Mouse (Mus musculus) forelimb bud, embryonic 11.5 days (tissue): ENCODE data around the gene Dync1li1.
A peak's percentile ranks its signal among the peaks of the same experiment; 100 is the strongest.

Experiments
- DNase-seq: peaks from one replicate; pipeline ENCODE4 v3.0.0-alpha.2; 2012; ENCODE audit warnings: low read depth, low spot score

Dync1li1 gene

DNA sequence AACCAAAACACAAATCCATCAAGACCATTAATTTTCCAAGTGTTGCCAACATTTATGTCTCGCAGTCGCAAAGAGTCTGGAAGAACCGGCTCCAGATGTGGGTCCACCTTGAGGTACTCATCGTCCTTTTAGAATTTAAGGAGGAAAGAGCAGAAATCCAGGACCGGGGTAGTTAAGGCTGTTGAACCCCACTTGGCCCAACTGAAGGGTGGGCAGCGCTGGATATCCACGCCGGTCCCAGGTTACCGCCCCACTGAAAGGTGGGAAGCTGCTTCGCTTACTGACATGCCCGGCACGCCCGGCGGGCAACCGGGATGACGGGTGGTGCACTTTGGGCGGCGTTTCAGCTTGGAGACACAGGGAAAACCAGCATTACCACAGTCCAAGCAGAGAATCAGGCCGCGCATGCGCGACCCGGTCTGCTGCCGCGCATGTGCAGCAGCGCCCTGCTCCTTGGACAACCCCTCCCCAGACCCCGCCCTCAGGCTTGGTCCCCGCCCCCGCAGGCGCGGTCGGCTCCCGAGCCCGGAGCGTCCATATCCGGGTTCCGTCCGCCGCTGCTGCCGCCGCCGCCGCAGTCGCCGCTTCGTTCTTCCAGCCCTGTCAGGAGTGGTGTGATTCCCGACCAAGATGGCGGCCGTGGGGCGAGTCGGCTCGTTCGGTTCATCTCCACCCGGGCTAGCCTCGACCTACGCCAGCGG is at the start of gene Dync1li1:
Dync1li1 (plus strand) TSS at position 539 of the 701 bp plus-strand sequence.
- peak; percentile 98 for DNase-seq

GRCm38 (mm10) chr9:114639186-114639748 is 49.3 kb upstream of the Dync1li1 start:
- DNase-seq = peak; percentile 2

GRCm38 (mm10) chr9:114639839-114640646 is 48.5 kb upstream of the Dync1li1 start, which contains the start of gene Cnot10:
Cnot10 (minus strand) TSS chr9:114640184.
- DNase-seq = peak; percentile 98

DNA sequence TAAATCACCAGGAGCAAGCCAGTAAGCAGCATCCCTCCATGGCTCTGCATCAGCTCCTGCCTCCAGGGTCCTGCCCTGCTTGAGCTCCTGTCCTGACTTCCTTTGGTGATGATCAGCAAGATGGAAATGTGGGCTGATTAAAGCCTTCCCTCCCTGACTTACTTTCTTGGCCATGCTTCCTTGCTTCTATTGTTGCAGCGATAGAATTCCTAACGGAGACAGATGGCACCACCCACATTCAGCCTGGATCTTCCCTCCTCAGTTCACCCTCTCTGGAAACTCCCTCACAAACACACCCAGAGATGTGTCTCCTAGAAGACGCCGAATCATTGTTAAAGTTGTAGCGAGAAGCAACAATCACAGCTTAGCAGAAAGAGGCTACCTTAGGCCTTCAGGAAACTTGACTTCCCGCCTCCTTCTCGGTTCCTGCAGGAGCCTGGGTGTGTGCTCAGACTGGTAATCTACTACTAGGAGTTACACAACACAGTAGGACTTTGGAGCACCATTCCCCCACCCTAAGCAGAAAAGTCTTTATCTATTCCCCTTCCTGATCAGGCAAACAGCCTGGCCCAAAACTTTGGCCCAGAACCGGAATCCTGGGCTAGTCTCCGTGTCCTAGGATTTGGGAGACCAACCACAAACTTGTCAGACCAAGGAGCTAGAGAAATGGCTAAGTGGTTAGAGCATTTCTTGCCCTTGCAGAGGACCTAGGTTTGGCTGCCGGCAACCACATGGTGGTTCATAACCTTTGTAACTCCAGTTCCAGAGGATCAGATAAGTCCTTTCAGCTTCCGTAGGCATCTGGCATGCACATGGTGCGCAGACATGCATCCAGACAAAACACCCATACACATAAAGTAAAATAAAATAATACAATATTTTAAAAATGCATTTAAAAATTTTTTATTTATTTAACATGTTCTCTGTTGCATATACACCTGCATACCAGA is 41.8 kb upstream of the Dync1li1 start:
- DNase-seq = no peak

- DNase-seq = no peak
Measured at GRCm38 (mm10) chr9:114647506-114648432, 40.8 kb upstream of the Dync1li1 start.

GRCm38 (mm10) chr9:114648472-114648871 is 40.1 kb upstream of the Dync1li1 start:
- DNase-seq = peak; percentile 49

- DNase-seq = no peak
Measured at GRCm38 (mm10) chr9:114649371-114649770, 39.2 kb upstream of the Dync1li1 start.

DNA sequence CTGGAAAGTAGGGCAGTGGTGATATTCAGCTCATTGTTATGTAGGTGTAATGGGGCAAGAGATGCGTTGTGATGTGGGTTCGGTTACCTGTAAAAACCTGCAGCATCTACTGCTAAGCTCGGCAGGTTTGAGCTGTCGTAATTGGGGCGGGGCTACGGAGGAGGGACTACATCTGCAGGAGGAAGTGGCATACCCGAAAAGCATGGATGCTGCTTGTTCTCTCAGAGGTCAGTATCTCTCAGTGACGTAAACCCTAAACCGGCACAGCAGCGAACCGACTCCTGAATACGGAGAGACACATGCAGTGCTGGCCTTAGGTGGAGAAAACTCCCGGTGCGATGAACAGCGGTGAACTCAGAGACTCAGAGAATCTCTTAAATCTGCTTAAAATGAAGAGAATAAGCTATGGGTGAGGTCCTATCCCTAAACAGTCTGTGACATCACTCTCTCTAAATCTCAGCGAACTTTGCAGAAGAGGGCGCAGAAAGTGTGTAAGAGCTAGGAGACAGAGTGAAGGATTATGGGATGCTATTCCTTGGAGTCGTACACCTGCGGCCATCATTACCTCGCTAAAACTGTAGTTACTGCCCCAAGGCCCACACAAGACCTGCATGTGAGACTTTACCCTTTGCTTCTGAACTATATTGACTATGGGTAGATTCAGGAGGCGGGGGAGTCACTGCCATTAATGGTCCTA is 37.5 kb upstream of the Dync1li1 start:
- DNase-seq = no peak

- DNase-seq = no peak
Measured at GRCm38 (mm10) chr9:114655356-114655755, 33.2 kb upstream of the Dync1li1 start.

DNA sequence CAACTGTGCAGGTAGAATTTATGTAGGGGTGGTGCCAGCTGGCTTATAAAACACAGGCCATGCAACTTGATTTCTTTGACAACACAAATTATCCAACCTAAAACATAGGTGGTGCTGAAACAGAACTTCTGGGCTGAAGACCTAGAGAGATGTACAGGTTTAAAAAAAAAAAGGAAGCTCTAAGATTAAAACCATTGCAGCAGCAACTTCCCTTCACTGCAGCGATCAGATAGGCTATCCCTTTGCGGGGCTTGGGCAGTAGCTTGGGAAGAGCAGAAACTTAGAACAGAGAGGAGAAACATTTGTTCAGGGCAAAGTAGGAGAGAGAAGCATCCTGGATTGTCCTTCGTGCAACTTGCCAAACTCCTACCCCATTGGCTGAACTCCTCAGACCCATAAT is 31.9 kb upstream of the Dync1li1 start:
- no peak for DNase-seq

- no peak for DNase-seq
Measured at GRCm38 (mm10) chr9:114660506-114660905, 28.1 kb upstream of the Dync1li1 start.

DNA sequence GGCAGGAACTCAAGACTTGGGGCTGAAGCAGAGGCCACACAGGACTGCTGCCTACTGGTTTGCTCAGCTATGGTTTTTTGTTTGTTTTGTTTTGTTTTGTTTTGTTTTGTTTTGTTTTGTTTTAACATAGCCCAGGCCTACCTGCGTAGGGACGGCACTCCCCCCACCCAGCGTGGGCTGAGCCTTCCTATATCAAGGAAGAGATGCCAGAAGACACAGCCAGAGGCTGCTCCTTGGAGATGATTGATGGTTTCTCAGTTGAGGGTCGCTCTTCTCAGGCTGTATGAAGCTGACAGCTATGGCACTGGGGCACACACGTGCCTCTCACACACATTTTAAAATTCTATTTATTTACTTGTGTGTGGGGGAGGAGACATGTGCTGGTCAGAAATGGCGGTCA is 27.6 kb upstream of the Dync1li1 start:
- DNase-seq = no peak

DNA sequence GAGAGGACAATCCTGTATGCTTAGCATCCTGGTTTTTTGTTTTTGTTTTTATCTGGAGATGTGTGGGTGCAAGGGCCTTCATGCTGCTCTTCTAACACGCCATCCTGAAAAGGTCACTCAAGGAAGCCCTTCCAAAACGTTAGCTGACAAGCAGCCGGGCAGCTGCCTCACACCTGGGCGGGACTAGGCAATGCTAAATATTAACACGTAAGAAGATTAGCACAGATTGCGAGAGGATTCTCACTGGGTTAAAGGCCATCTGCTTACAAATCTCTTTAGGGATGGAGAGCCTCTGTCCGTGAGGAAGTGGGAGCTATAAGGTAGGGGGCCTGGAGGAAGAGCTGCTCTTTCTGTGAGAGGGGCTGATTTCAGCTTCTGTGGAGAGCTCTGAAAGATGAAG is 26.6 kb upstream of the Dync1li1 start:
- DNase-seq = no peak

DNA sequence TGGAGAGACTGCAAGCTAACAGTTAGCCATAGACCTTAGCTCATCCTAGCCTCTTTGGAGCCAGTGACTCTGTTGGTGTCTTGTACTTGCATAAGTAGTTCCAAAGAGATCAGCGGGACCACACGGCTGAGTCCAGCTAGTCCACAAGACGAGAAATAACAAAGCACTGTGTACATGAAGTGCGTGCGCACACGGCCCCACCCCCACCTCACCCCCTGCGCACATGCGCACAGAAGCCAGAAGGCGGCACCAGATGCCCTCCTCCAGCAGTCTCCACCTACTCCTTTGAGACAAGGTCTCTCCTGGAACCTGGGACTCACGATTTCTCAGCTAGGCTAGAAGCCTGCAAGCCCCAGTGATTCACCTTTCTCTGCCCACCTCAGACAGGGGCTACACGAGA is 24.8 kb upstream of the Dync1li1 start:
- no peak for DNase-seq

- DNase-seq = no peak
Measured at GRCm38 (mm10) chr9:114666858-114667257, 21.7 kb upstream of the Dync1li1 start.

DNA sequence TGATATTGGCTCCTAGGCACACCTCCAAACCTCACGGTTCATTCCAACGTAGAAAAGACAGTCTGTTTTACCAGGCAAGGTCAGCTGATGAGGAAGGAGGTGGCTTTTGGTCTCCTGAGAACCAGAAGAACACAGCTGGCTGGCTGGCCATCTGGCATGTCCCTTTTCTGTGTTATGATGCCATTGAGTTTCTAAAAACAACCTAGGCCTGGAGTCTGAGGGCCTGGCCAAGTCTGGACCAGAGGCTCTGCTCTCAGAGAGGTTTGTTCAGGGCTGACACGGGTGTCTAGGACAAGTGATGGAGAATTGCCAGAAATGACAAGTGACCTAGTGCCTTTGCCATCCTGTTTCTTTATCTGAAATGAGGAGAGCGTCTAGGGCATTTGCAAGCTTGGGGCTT is 20.5 kb upstream of the Dync1li1 start:
- no peak for DNase-seq

GRCm38 (mm10) chr9:114669011-114669410 is 19.6 kb upstream of the Dync1li1 start:
- DNase-seq = no peak

GRCm38 (mm10) chr9:114671946-114672345 is 16.6 kb upstream of the Dync1li1 start:
- DNase-seq = no peak

- no peak for DNase-seq
Measured at GRCm38 (mm10) chr9:114672703-114673561, 15.7 kb upstream of the Dync1li1 start.
